Mouse (Mus musculus) hematopoietic stem cell, adult 5-6 weeks (primary cell): Measurements from ENCODE around the gene Dpep3. TPM values are rescaled to one million over a fixed set of nuclear protein-coding genes. Genes with fewer than 3 reads are reported as not detected.

Experiments used
- ATAC-seq, 2 experiments: fragments of 125-278 bp in 1 of 2; replicated peaks in 1 of 2; 2 replicates each; pipeline ENCODE4 v1.8.0; 2016 to 2017; ENCODE audit warnings: inconsistent platforms in 2 of 2, mild to moderate bottlenecking in 2 of 2, moderate number of reproducible peaks in 2 of 2, low read depth in 1 of 2, moderate TSS enrichment in 1 of 2; ENCODE audit not compliant: low FRiP score in 2 of 2, poor library complexity in 2 of 2, severe bottlenecking in 2 of 2, insufficient read depth in 1 of 2, low TSS enrichment in 1 of 2
- total RNA-seq: library from RNA; stranded (forward); fragments of 172-1452, 232-1000 nt; gene quantifications from 2 replicates; pipeline ENCODE4 v1.2.3, GENCODE M21; 2017

The Dpep3 gene
- total RNA-seq, 1 experiment from 2014 or later, result not detected

- no peak for ATAC-seq
These were observed 28.1 kb downstream of the Dpep3 start for GRCm38 (mm10) chr8:105951057-105951659.

DNA sequence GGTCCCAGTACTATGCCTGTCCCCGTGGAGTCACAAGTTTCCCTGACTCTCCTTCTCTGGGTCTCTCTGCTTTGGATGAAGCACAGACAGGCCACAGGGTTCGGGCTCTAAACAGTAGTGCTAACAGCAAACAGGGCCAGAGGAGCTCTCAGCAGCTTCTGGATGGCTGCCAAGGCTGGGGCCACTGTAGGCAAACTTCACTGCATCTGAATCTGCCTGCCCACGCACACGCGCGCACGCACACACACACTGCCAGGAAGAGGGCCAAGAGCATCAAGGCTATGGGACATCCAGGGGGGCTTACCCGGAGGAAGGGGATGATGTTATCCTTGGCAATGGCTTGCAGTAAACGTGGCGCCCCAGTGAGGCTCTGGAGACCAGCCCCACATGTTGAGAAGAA is 29.9 kb downstream of the Dpep3 start:
- ATAC-seq, result no peak

GRCm38 (mm10) chr8:105943321-105943739 is 35.9 kb downstream of the Dpep3 start, which contains the start of gene Lcat:
Gene Lcat (minus strand): TSS chr8:105943382.
- ATAC-seq, result no peak

DNA sequence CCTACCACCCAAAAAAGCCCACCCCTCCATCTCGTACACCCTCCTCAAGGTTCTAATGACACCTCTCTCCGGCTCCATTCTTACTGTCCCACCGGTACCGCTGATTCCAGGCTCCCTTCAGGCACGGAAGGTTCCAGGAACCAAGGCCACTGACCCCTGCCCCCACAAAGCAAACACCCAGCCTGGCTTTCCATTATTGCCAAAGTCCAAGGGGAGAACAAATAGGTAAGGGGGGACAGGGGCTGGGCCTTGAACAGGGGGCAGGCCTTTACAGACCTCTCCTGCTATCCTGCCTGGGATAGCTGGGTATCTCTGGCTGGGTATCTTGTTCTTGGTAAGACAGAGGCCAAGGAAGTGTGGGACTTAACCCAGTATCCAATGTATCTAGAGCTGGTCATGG is 36.7 kb downstream of the Dpep3 start:
- ATAC-seq, result no peak

- no peak for ATAC-seq
These were observed 37.2 kb downstream of the Dpep3 start for GRCm38 (mm10) chr8:105942026-105942425.

- peak; percentile 19 to 46; a peak in 3 of 4 replicates for ATAC-seq
These were observed 40.9 kb downstream of the Dpep3 start, which contains the start of gene Psmb10 for GRCm38 (mm10) chr8:105938306-105938669. Gene Psmb10 (minus strand): TSS chr8:105938444.

DNA sequence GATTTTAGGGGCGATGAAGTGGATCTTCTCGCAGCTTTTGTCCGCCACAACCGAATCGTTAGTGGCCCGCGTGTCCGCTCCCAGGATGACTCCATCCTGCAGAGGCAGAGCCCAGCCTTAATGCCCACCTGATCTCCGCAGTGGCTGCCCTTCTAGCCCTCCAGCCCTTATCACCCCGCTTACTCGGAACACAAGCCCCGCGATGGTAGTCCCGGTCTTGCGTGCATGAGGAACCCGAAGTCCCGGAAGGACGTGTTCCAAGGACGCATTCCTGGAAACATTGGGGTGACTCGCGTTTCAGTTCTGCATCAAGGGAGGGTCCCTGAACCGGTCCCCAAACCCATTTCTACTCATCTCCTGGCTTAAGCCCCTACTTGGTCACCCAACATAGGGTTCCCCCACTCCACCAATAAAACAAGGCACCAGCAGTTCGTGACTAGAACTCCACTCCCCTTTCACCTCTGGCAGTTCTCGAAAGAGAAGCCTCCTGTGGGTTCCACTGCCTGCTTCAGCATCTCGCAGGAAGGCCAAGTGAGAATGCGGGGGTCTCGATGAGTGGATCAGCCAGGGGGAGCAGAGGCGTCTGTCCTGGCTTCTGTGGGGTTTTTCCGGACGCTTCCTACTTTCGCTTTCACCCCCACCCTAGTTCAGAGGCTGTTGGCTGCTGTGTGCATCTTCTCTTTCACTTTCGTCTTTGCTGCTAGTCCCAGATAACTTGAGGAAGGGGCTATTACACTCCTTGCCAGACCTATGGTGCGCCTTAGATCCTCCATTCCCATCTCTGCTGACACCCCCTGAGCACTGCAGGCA is 41.5 kb downstream of the Dpep3 start:
- ATAC-seq, result peak; percentile 42 to 65

GRCm38 (mm10) chr8:105936866-105937475 is 42.3 kb downstream of the Dpep3 start:
- peak; percentile 79 to 80 for ATAC-seq

GRCm38 (mm10) chr8:105935863-105936603 is 43.2 kb downstream of the Dpep3 start:
- ATAC-seq, result no peak

GRCm38 (mm10) chr8:105935105-105935504 is 44.1 kb downstream of the Dpep3 start:
- ATAC-seq, result no peak

GRCm38 (mm10) chr8:105933762-105934161 is 45.5 kb downstream of the Dpep3 start, which contains the start of gene Ctrl:
Gene Ctrl (minus strand): TSS chr8:105933862.
- no peak for ATAC-seq

- no peak for ATAC-seq
These were observed 46.7 kb downstream of the Dpep3 start for GRCm38 (mm10) chr8:105932525-105932924.

GRCm38 (mm10) chr8:105931271-105931670 is 48.0 kb downstream of the Dpep3 start:
- ATAC-seq, result no peak

DNA sequence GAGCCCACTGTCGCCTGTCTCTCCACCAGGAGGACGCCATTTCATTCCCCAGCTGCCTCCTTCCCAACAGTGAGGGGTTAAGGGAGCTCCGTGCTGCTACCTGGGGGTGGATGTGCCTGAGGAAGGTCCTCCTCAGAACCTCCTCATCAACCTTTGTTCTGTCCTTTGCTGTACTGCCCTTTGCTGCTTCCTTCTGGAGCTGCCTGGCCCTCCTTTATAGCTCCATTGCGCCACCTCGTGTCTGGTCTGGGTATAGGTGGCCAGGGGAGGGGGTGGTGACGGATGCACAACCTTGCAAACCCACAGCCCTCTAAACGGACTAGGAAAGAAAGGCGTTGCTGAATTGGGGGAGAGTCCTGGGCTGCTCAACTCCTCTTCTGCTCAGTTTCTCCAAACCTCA is 48.6 kb downstream of the Dpep3 start:
- peak; percentile 79 to 89; a peak in 3 of 4 replicates for ATAC-seq

DNA sequence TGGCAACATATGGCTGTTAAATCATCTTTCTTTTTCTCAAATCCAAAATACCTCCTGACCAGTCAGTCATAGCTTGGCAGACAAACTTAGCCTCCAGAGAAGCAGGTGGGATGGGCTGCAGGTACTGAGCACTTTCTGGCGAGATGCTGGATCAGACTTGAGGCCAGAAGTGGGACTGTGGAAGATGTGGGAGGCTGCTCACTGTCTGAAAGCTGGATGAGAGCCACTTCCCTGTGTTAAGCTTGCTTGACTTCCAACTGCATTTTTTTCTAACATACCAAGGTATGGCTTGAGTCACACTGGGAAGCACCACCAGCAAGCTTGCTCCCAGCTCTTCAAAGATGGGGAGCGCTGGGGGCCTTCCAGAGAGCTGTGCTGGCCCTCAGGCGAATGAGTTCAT is 54.1 kb downstream of the Dpep3 start:
- no peak for ATAC-seq
